Mouse (Mus musculus): Measurements from ENCODE around the gene Fbxo47. TPM values are rescaled to one million over a fixed set of nuclear protein-coding genes. Genes with fewer than 3 reads are reported as not detected.
"Not testable (repeated sequence)": the region's sequence is repeated elsewhere in the genome, so short reads cannot be mapped to it uniquely, and the experiment has no call there.

The Fbxo47 gene
- total and polyA plus RNA-seq, 2 experiments from 2014 or later: 0.38 to 0.88 TPM

- H3K9me3 ChIP-seq (ENCODE audit: low read length): no peaks in the 10 kb centered on the region
- DNase-seq (ENCODE audit: low spot score): no peak
- peak overlapping the region; percentile 61 for H3K4me2 ChIP-seq (ENCODE audit: low read depth, low read length, poor library complexity, severe bottlenecking)
- H3K4me1 ChIP-seq (ENCODE audit: insufficient read depth, low read length): peaks cover 3% of the 10 kb centered on the region; the same call in 1 of the 2 replicates
- 59% methylated on average over 2 of the region's 2 CpGs for WGBS
- H3K9ac ChIP-seq (replicated peaks; ENCODE audit: low read length, poor library complexity, severe bottlenecking): 0 out of 2 replicates have a peak overlapping the region, but pooled peaks have one; percentile 86
- no peak for ATAC-seq (ENCODE audit: low FRiP score)
- H3K27ac ChIP-seq (ENCODE audit: low read depth, low read length): peak overlapping the region; percentile 95
- no peaks in the 10 kb centered on the region for H3K27me3 ChIP-seq (ENCODE audit: insufficient read depth, low read length)
- peaks cover 17% of the 10 kb centered on the region for H3K36me3 ChIP-seq (ENCODE audit: insufficient read depth, low read length)
- no peak for TF ChIP-seq CTCF (IDR thresholded peaks at IDR 0.05)
- peak overlapping the region; percentile 54 for H3K4me3 ChIP-seq (ENCODE audit: low read depth, low read length)
Measured at GRCm38 (mm10) chr11:97840135-97840490, 43.8 kb downstream of the Fbxo47 start.

GRCm38 (mm10) chr11:97839441-97840134 lies 44.4 kb downstream of the Fbxo47 start:
- ATAC-seq (ENCODE audit: low FRiP score) (no peak), DNase-seq (ENCODE audit: low spot score) (no peak)
- Histone ChIP-seq H3K27me3 (ENCODE audit: insufficient read depth, low read length) (no peaks in the 10 kb centered on the region), H3K4me1 (ENCODE audit: insufficient read depth, low read length) (peaks cover 3% of the 10 kb centered on the region; the same call in 1 of the 2 replicates), H3K9ac (replicated peaks; ENCODE audit: low read length, poor library complexity, severe bottlenecking) (no peak overlapping the region), H3K9me3 (ENCODE audit: low read length) (no peaks in the 10 kb centered on the region), H3K4me3 (ENCODE audit: low read depth, low read length) (peak overlapping the region; percentile 54; the same call in 1 of the 2 replicates), H3K36me3 (ENCODE audit: insufficient read depth, low read length) (peaks cover 22% of the 10 kb centered on the region), H3K27ac (ENCODE audit: low read depth, low read length) (peak overlapping the region; percentile 95), H3K4me2 (ENCODE audit: low read depth, low read length, poor library complexity, severe bottlenecking) (peak overlapping the region; percentile 61; the same call in 1 of the 2 replicates)
- TF ChIP-seq CTCF (IDR thresholded peaks at IDR 0.05): no peak
- 59% methylated on average over 11 of the region's 11 CpGs for WGBS

GRCm38 (mm10) chr11:97838779-97839440 lies 45.0 kb downstream of the Fbxo47 start:
- TF ChIP-seq CTCF (IDR thresholded peaks at IDR 0.05): no peak
- Histone ChIP-seq H3K4me1 (ENCODE audit: insufficient read depth, low read length) (peaks cover 3% of the 10 kb centered on the region; the same call in 1 of the 2 replicates), H3K9ac (replicated peaks; ENCODE audit: low read length, poor library complexity, severe bottlenecking) (no peak overlapping the region), H3K36me3 (ENCODE audit: insufficient read depth, low read length) (peaks cover 29% of the 10 kb centered on the region), H3K9me3 (ENCODE audit: low read length) (no peaks in the 10 kb centered on the region), H3K4me2 (ENCODE audit: low read depth, low read length, poor library complexity, severe bottlenecking) (no peak overlapping the region), H3K27me3 (ENCODE audit: insufficient read depth, low read length) (no peaks in the 10 kb centered on the region), H3K27ac (ENCODE audit: low read depth, low read length) (peak overlapping the region; percentile 47; the same call in 1 of the 2 replicates), H3K4me3 (ENCODE audit: low read depth, low read length) (no peak overlapping the region)
- ATAC-seq (ENCODE audit: low FRiP score): no peak
- DNase-seq (ENCODE audit: low spot score): no peak
- 39% methylated on average over 10 of the region's 10 CpGs for WGBS

GRCm38 (mm10) chr11:97837641-97838149 lies 46.3 kb downstream of the Fbxo47 start:
- ATAC-seq (ENCODE audit: low FRiP score): no peak
- H3K4me3 ChIP-seq (ENCODE audit: low read depth, low read length): no peak overlapping the region
- H3K9ac ChIP-seq (replicated peaks; ENCODE audit: low read length, poor library complexity, severe bottlenecking): no peak overlapping the region
- H3K4me2 ChIP-seq (ENCODE audit: low read depth, low read length, poor library complexity, severe bottlenecking): no peak overlapping the region
- no peak for TF ChIP-seq CTCF (IDR thresholded peaks at IDR 0.05)
- no peak overlapping the region for H3K27ac ChIP-seq (ENCODE audit: low read depth, low read length)
- H3K27me3 ChIP-seq (ENCODE audit: insufficient read depth, low read length): no peaks in the 10 kb centered on the region
- DNase-seq (ENCODE audit: low spot score): no peak
- H3K4me1 ChIP-seq (ENCODE audit: insufficient read depth, low read length): peaks cover 3% of the 10 kb centered on the region; the same call in 1 of the 2 replicates
- H3K9me3 ChIP-seq (ENCODE audit: low read length): no peaks in the 10 kb centered on the region
- H3K36me3 ChIP-seq (ENCODE audit: insufficient read depth, low read length): peaks cover 36% of the 10 kb centered on the region
- 82% methylated on average over 7 of the region's 7 CpGs for WGBS

- not testable (repeated sequence) for H3K27ac ChIP-seq (ENCODE audit: low read depth, low read length); H3K9me3 ChIP-seq (ENCODE audit: low read length); ATAC-seq (ENCODE audit: low FRiP score); H3K4me2 ChIP-seq (ENCODE audit: low read depth, low read length, poor library complexity, severe bottlenecking); H3K9ac ChIP-seq (replicated peaks; ENCODE audit: low read length, poor library complexity, severe bottlenecking); H3K27me3 ChIP-seq (ENCODE audit: insufficient read depth, low read length); H3K4me3 ChIP-seq (ENCODE audit: low read depth, low read length); H3K4me1 ChIP-seq (ENCODE audit: insufficient read depth, low read length); DNase-seq (ENCODE audit: low spot score)
- WGBS: 61% methylated on average over 9 of the region's 9 CpGs
- peaks cover 40% of the 10 kb centered on the region for H3K36me3 ChIP-seq (ENCODE audit: insufficient read depth, low read length)
Measured at GRCm38 (mm10) chr11:97837051-97837450, 46.9 kb downstream of the Fbxo47 start.

GRCm38 (mm10) chr11:97836541-97836940 lies 47.4 kb downstream of the Fbxo47 start:
- H3K4me2 ChIP-seq (ENCODE audit: low read depth, low read length, poor library complexity, severe bottlenecking): no peak overlapping the region
- DNase-seq (ENCODE audit: low spot score) (no peak), ATAC-seq (ENCODE audit: low FRiP score) (no peak)
- no peak overlapping the region for H3K9ac ChIP-seq (replicated peaks; ENCODE audit: low read length, poor library complexity, severe bottlenecking)
- WGBS: 55% methylated on average over 6 of the region's 8 CpGs
- no peaks in the 10 kb centered on the region for H3K9me3 ChIP-seq (ENCODE audit: low read length)
- H3K4me3 ChIP-seq (ENCODE audit: low read depth, low read length): no peak overlapping the region
- no peaks in the 10 kb centered on the region for H3K4me1 ChIP-seq (ENCODE audit: insufficient read depth, low read length)
- H3K27me3 ChIP-seq (ENCODE audit: insufficient read depth, low read length): no peaks in the 10 kb centered on the region
- H3K27ac ChIP-seq (ENCODE audit: low read depth, low read length): no peak overlapping the region
- H3K36me3 ChIP-seq (ENCODE audit: insufficient read depth, low read length): peaks cover 44% of the 10 kb centered on the region
- no peak for TF ChIP-seq CTCF (IDR thresholded peaks at IDR 0.05)
